In genomic region chr13:110534320-110534764, GRCm38 (mm10) we compare ENCODE assay signal across 8 mouse cellular contexts.
DNase-seq lines count a peak whose midpoint lies in the region; ATAC-seq and TF ChIP-seq lines count a peak whose summit lies in the region.
"Had no signal": no experiment of that assay in that cellular context is flagged by ENCODE, and none has a peak within 500 bp of the region (broad histone marks: within the 10 kb centered on the region; RNA-seq: fewer than 3 reads in every experiment).

No protein-coding gene starts in this region.

- TF ChIP-seq CTCF in midbrain, postnatal 0 days (IDR thresholded peaks at IDR 0.05), result no peak
- no peak for TF ChIP-seq CTCF in heart, postnatal 0 days (IDR thresholded peaks at IDR 0.05; ENCODE audit: low read depth)
- no peak for TF ChIP-seq CTCF in left cerebral cortex, adult 2 months (IDR thresholded peaks at IDR 0.05)

- H3K9me3 ChIP-seq in midbrain, embryonic 10.5 days (replicated peaks), result no peaks in the 10 kb centered on the region
- no peaks in the 10 kb centered on the region for H3K9me3 ChIP-seq in midbrain, postnatal 0 days (ENCODE audit: low read length)
- no peaks in the 10 kb centered on the region for H3K9me3 ChIP-seq in embryonic facial prominence, embryonic 14.5 days (ENCODE audit: control insufficient read depth, low read length)
- H3K9me3 ChIP-seq in heart, postnatal 0 days (replicated peaks; ENCODE audit: control insufficient read depth, low read length), result no peaks in the 10 kb centered on the region
- no peaks in the 10 kb centered on the region for H3K9me3 ChIP-seq in limb, embryonic 10.5 days (replicated peaks)
- H3K9me3 ChIP-seq: forebrain, embryonic 13.5 days had no signal

- DNase-seq in midbrain, embryonic 10.5 days (ENCODE audit: low spot score), result peak; percentile 45
- no peak for DNase-seq in midbrain, postnatal 0 days (ENCODE audit: low spot score)
- DNase-seq in embryonic facial prominence, embryonic 14.5 days (ENCODE audit: low spot score), result peak; percentile 39
- peak; percentile 60 for DNase-seq in heart, postnatal 0 days (ENCODE audit: low spot score)
- DNase-seq in limb, embryonic 10.5 days (ENCODE audit: low spot score), result peak; percentile 34
- no peak for DNase-seq in spleen, postnatal 14 days (ENCODE audit: low spot score in 2 of 2)
- no peak for DNase-seq in left cerebral cortex, adult 2 months (ENCODE audit: extremely low spot score in 1 of 2, low spot score in 2 of 2)

- 34% methylated on average over 7 of the region's 7 CpGs for WGBS in midbrain, embryonic 10.5 days
- 15% methylated on average over 7 of the region's 7 CpGs for WGBS in midbrain, postnatal 0 days
- 45% methylated on average over 7 of the region's 7 CpGs for WGBS in embryonic facial prominence, embryonic 14.5 days
- 29% methylated on average over 7 of the region's 7 CpGs for whole genome bisulfite sequencing in heart, postnatal 0 days
- WGBS in limb, embryonic 10.5 days, result 37% methylated on average over 7 of the region's 7 CpGs

- no peaks in the 10 kb centered on the region for H3K27me3 ChIP-seq in midbrain, embryonic 10.5 days (ENCODE audit: low read depth, poor library complexity, severe bottlenecking)
- H3K27me3 ChIP-seq in midbrain, postnatal 0 days (ENCODE audit: insufficient read depth, low read length), result no peaks in the 10 kb centered on the region
- H3K27me3 ChIP-seq in embryonic facial prominence, embryonic 14.5 days (replicated peaks; ENCODE audit: control insufficient read depth, insufficient read depth, low read length), result no peaks in the 10 kb centered on the region
- no peaks in the 10 kb centered on the region for H3K27me3 ChIP-seq in heart, postnatal 0 days (ENCODE audit: control insufficient read depth, insufficient read depth, low read length)
- no peaks in the 10 kb centered on the region for H3K27me3 ChIP-seq in limb, embryonic 10.5 days (ENCODE audit: low read depth, poor library complexity, severe bottlenecking)
- H3K27me3 ChIP-seq: forebrain, embryonic 13.5 days had no signal

- intact Hi-C loops in left cerebral cortex, adult 2 months (cut with DNase I), result no loop called here

- H3K36me3 ChIP-seq in midbrain, embryonic 10.5 days, result no peaks in the 10 kb centered on the region
- H3K36me3 ChIP-seq in midbrain, postnatal 0 days (ENCODE audit: insufficient read depth, low read length), result no peaks in the 10 kb centered on the region
- H3K36me3 ChIP-seq in embryonic facial prominence, embryonic 14.5 days (ENCODE audit: control insufficient read depth, insufficient read depth, low read length), result no peaks in the 10 kb centered on the region
- H3K36me3 ChIP-seq in heart, postnatal 0 days (replicated peaks; ENCODE audit: control insufficient read depth, insufficient read depth, low read length), result no peaks in the 10 kb centered on the region
- H3K36me3 ChIP-seq in limb, embryonic 10.5 days, result no peaks in the 10 kb centered on the region

- TF ChIP-seq EP300 in heart, postnatal 0 days (IDR thresholded peaks at IDR 0.05; ENCODE audit: low read depth), result peak; percentile 79

- no peak overlapping the region for H3K4me2 ChIP-seq in midbrain, postnatal 0 days (ENCODE audit: low read depth, low read length, poor library complexity, severe bottlenecking)
- H3K4me2 ChIP-seq in embryonic facial prominence, embryonic 14.5 days (ENCODE audit: low read depth, low read length), result no peak overlapping the region
- no peak overlapping the region for H3K4me2 ChIP-seq in heart, postnatal 0 days (ENCODE audit: low read depth, low read length)
- H3K4me2 ChIP-seq: forebrain, embryonic 13.5 days had no signal

- no peak overlapping the region for H3K9ac ChIP-seq in midbrain, postnatal 0 days (replicated peaks; ENCODE audit: low read length, poor library complexity, severe bottlenecking)
- no peak overlapping the region for H3K9ac ChIP-seq in embryonic facial prominence, embryonic 14.5 days (ENCODE audit: low read depth, low read length)
- 0 out of 2 replicates have a peak overlapping the region, but pooled peaks have one; percentile 21 for H3K9ac ChIP-seq in heart, postnatal 0 days (replicated peaks; ENCODE audit: low read depth, low read length)
- H3K9ac ChIP-seq: forebrain, embryonic 13.5 days had no signal

- ATAC-seq in midbrain, postnatal 0 days (ENCODE audit: low FRiP score), result no peak
- no peak for ATAC-seq in embryonic facial prominence, embryonic 14.5 days (ENCODE audit: low read depth)
- peak; percentile 34 for ATAC-seq in heart, postnatal 0 days (ENCODE audit: insufficient read depth, low read depth)
- ATAC-seq: forebrain, embryonic 13.5 days had no signal

- peak overlapping the region; percentile 46 for H3K27ac ChIP-seq in midbrain, embryonic 10.5 days (replicated peaks)
- no peak overlapping the region for H3K27ac ChIP-seq in midbrain, postnatal 0 days (ENCODE audit: low read depth, low read length)
- H3K27ac ChIP-seq in embryonic facial prominence, embryonic 14.5 days (replicated peaks; ENCODE audit: low read depth, low read length), result no peak overlapping the region
- peak overlapping the region; percentile 62 for H3K27ac ChIP-seq in heart, postnatal 0 days (ENCODE audit: low read depth)
- 0 out of 2 replicates have a peak overlapping the region, but pooled peaks have one; percentile 42 for H3K27ac ChIP-seq in limb, embryonic 10.5 days
- H3K27ac ChIP-seq in left cerebral cortex, adult 2 months, result no peak overlapping the region
- H3K27ac ChIP-seq: forebrain, embryonic 13.5 days had no signal

- peaks cover 28% of the 10 kb centered on the region for H3K4me1 ChIP-seq in midbrain, embryonic 10.5 days
- no peaks in the 10 kb centered on the region for H3K4me1 ChIP-seq in midbrain, postnatal 0 days (ENCODE audit: insufficient read depth, low read length)
- H3K4me1 ChIP-seq in embryonic facial prominence, embryonic 14.5 days (ENCODE audit: control insufficient read depth, insufficient read depth, low read length), result no peaks in the 10 kb centered on the region
- peaks cover 25% of the 10 kb centered on the region; the same call in 1 of the 2 replicates for H3K4me1 ChIP-seq in heart, postnatal 0 days (ENCODE audit: control insufficient read depth, insufficient read depth)
- H3K4me1 ChIP-seq in limb, embryonic 10.5 days, result peaks cover 23% of the 10 kb centered on the region
- H3K4me1 ChIP-seq: forebrain, embryonic 13.5 days had no signal

- no peak overlapping the region for H3K4me3 ChIP-seq in midbrain, embryonic 10.5 days
- H3K4me3 ChIP-seq in midbrain, postnatal 0 days (ENCODE audit: low read depth, low read length), result no peak overlapping the region
- no peak overlapping the region for H3K4me3 ChIP-seq in embryonic facial prominence, embryonic 14.5 days (ENCODE audit: low read depth, low read length)
- H3K4me3 ChIP-seq in heart, postnatal 0 days (ENCODE audit: low read depth, low read length), result no peak overlapping the region
- H3K4me3 ChIP-seq in limb, embryonic 10.5 days, result no peak overlapping the region
- no peak overlapping the region for H3K4me3 ChIP-seq in left cerebral cortex, adult 2 months
- H3K4me3 ChIP-seq: forebrain, embryonic 13.5 days had no signal

Comparison
In these comparisons a context has a peak if more than half of its experiments do, and no peak if none do; other contexts are left out.
1. DNase-seq: peak in midbrain, embryonic 10.5 days (single experiment), embryonic facial prominence, embryonic 14.5 days (single experiment), heart, postnatal 0 days (single experiment) and limb, embryonic 10.5 days (single experiment); none in midbrain, postnatal 0 days (single experiment), spleen, postnatal 14 days (0 of 2) and left cerebral cortex, adult 2 months (0 of 2).
2. H3K27ac ChIP-seq: peak in midbrain, embryonic 10.5 days (single experiment), heart, postnatal 0 days (single experiment) and limb, embryonic 10.5 days (single experiment); none in midbrain, postnatal 0 days (single experiment), embryonic facial prominence, embryonic 14.5 days (single experiment) and left cerebral cortex, adult 2 months (single experiment).